ENCODE assay signal across 8 mouse cellular contexts in the genomic region with DNA sequence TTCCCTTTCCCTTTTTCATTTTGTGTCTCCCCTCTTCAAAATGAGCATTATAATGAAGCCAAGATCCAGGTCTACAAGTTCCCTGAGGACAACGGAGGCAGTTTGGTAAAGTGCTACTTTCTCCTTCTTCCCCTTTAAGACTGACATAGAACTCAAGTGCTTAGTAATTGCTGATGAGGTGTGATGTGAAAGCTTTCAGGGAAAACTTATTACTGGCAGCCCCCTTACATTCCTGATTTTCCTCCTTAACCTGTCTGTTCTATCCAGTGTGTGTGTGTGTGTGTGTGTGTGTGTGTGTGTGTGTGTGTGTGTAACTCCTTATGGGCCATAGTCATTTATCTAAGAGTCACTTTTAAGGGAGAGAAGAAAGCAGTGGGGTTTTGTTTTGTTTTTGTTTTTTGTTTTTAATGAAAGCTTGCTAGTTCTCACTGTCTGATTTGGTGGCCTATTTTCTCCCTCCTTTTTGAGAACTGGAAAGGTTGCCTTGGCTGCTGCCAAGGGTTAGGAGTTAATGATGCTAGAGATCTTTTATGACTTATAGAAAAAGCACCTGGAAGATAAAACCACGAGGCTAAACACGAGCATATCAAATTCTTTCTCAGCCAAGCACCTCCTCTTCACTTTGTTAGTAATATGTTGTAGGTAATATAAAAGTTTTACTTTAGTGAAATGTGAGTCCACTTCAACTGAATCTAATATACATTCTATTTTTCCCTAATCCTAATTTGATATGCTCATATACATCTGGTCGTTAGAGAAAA.
DNase-seq lines count a peak whose midpoint lies in the region; ATAC-seq and TF ChIP-seq lines count a peak whose summit lies in the region.

No protein-coding gene starts in this region.

- H3K9me3 ChIP-seq in hindbrain, embryonic 14.5 days (ENCODE audit: control insufficient read depth, low read length): no peaks in the 10 kb centered on the region
- no peaks in the 10 kb centered on the region for H3K9me3 ChIP-seq in megakaryocyte, embryonic 14.5 days

- H3K27ac ChIP-seq in heart, adult 2 months: peak overlapping the region; percentile 70
- H3K27ac ChIP-seq in hindbrain, embryonic 14.5 days: peak overlapping the region; percentile 2; the same call in 1 of the 2 replicates

- ATAC-seq in hindbrain, embryonic 14.5 days (ENCODE audit: low FRiP score): no peak

- no peaks in the 10 kb centered on the region for H3K27me3 ChIP-seq in heart, adult 2 months (ENCODE audit: control insufficient read depth, insufficient read depth, low read length)
- no peaks in the 10 kb centered on the region for H3K27me3 ChIP-seq in hindbrain, embryonic 14.5 days (ENCODE audit: control insufficient read depth, insufficient read depth, low read length)
- no peaks in the 10 kb centered on the region for H3K27me3 ChIP-seq in megakaryocyte, embryonic 14.5 days (replicated peaks)

- H3K4me1 ChIP-seq in heart, adult 2 months (ENCODE audit: control insufficient read depth, insufficient read depth, low read length): no peaks in the 10 kb centered on the region; the same call in none of the 2 replicates
- H3K4me1 ChIP-seq in hindbrain, embryonic 14.5 days (replicated peaks; ENCODE audit: control insufficient read depth, insufficient read depth, low read length): peaks cover 12% of the 10 kb centered on the region
- H3K4me1 ChIP-seq in megakaryocyte, embryonic 14.5 days: peaks cover 37% of the 10 kb centered on the region

- no peak for TF ChIP-seq POLR2A in heart, adult 2 months (IDR thresholded peaks at IDR 0.05; ENCODE audit: insufficient read depth, low read depth, low read length)

- H3K9ac ChIP-seq in heart, adult 2 months (ENCODE audit: low read depth, low read length): peak overlapping the region; percentile 35
- peak overlapping the region; percentile 59 for H3K9ac ChIP-seq in hindbrain, embryonic 14.5 days

- TF ChIP-seq EP300 in heart, adult 2 months (IDR thresholded peaks at IDR 0.05; ENCODE audit: insufficient read depth, low read depth, low read length): no peak

- no peak for TF ChIP-seq CTCF in heart, adult 2 months (IDR thresholded peaks at IDR 0.05)

- intact Hi-C loops in heart, adult 2 months (cut with DNase I): loop anchor here (5.0 kb wide), 1 partner anchor 69 kb away; no protein-coding TSS in a partner anchor
- intact Hi-C loops in left cerebral cortex, postnatal 25 days (cut with DNase I): loop anchor here (5.0 kb wide), 2 partner anchors 49 to 64 kb away; no protein-coding TSS in a partner anchor

- H3K4me2 ChIP-seq in hindbrain, embryonic 14.5 days (replicated peaks): peak overlapping the region; percentile 73

- H3K79me2 ChIP-seq in heart, adult 2 months (replicated peaks; ENCODE audit: control insufficient read depth, insufficient read depth, low read length): no peaks in the 10 kb centered on the region

- H3K36me3 ChIP-seq in heart, adult 2 months (ENCODE audit: control insufficient read depth, insufficient read depth, low read length): peaks cover 3% of the 10 kb centered on the region; the same call in 1 of the 2 replicates
- H3K36me3 ChIP-seq in hindbrain, embryonic 14.5 days (replicated peaks; ENCODE audit: control insufficient read depth, insufficient read depth): no peaks in the 10 kb centered on the region
- no peaks in the 10 kb centered on the region for H3K36me3 ChIP-seq in megakaryocyte, embryonic 14.5 days (replicated peaks; ENCODE audit: low read length)

- peak overlapping the region; percentile 72 for H3K4me3 ChIP-seq in heart, adult 2 months
- H3K4me3 ChIP-seq in hindbrain, embryonic 14.5 days (replicated peaks; ENCODE audit: low read length): peak overlapping the region; percentile 35
- peak overlapping the region; percentile 93 for H3K4me3 ChIP-seq in megakaryocyte, embryonic 14.5 days (replicated peaks)

- 10% methylated on average over 4 of the region's 4 CpGs for WGBS in heart, adult 2 months
- 33% methylated on average over 4 of the region's 4 CpGs for WGBS in hindbrain, embryonic 14.5 days

- DNase-seq in heart, adult 2 months: no peak
- no peak for DNase-seq in heart, adult 9 months (ENCODE audit: low spot score in 2 of 2)
- DNase-seq in c-Kit-positive CD71-positive TER-119-positive erythroid progenitor cells, embryonic 14.5 days (ENCODE audit: low spot score): peak; percentile 57
- no peak for DNase-seq in hindbrain, embryonic 14.5 days (ENCODE audit: low spot score)
- no peak for DNase-seq in gastrocnemius, postnatal 10 days
- DNase-seq in left cerebral cortex, postnatal 25 days (ENCODE audit: low spot score in 2 of 2): no peak
- DNase-seq in adrenal gland, postnatal 25 days: no peak

Comparison
In these comparisons a context has a peak if more than half of its experiments do, and no peak if none do; other contexts are left out.
1. H3K4me3 ChIP-seq: peak in every context shown above with its lines; median percentile 93 in megakaryocyte, embryonic 14.5 days; 72 in heart, adult 2 months; 35 in hindbrain, embryonic 14.5 days.